Mouse (Mus musculus) lung, postnatal 25 days (tissue): ENCODE measurements around the gene Tmem234.
"Not testable (repeated sequence)": the region's sequence is repeated elsewhere in the genome, so short reads cannot be mapped to it uniquely, and the experiment has no call there.

Source experiments
- DNase-seq: peaks from one replicate; pipeline ENCODE4 v3.0.0; 2022; ENCODE audit warnings: low spot score

Gene Tmem234

DNA sequence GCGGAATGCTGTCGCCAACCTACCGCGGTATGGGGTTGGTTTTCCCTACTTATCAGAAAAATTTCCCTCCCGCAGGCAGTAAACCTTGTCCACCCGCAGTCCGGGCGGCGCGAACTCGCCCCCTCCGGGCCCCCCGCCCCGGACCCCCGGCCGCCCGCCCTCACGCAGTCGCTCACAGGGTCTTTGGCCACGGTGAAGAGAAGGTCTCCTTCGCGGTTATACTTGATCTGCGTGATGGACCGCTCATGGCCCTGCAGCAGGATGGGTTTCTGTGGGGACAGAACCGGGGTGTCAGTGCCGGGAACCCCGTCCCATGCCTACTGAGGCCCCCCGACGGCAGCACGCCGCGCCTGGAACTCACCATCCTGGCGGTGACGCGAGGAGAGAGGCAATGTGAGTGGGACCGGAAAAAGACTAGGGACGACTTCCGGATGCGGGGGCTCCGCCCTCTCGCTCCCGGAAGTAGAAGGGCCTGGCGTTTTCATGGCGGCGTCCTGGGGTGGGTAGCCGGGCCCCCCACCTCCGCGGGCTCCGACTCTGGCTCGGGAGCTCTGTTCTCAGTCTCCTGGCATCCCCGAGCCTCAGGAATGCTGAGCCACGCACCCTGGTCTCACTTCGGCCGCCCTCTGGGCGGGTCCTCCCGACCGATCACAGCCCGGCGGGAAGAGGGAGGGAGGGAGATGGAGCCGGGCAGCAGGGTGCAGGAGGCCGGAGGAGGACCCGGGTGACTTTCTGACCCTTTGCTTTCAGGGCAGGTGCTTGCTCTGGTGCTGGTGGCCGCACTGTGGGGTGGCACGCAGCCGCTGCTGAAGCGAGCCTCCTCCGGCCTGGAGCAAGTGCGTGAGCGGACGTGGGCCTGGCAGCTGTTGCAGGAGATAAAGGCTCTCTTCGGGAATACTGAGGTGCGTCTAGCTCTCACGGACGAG is at the start of gene Tmem234, which contains the start of gene Eif3i:
Gene Tmem234 (plus strand): TSS at position 436 of the 926 bp plus-strand sequence.
Gene Eif3i (minus strand): TSS at position 416 of the 926 bp plus-strand sequence.
- peak; percentile 85 for DNase-seq

DNA sequence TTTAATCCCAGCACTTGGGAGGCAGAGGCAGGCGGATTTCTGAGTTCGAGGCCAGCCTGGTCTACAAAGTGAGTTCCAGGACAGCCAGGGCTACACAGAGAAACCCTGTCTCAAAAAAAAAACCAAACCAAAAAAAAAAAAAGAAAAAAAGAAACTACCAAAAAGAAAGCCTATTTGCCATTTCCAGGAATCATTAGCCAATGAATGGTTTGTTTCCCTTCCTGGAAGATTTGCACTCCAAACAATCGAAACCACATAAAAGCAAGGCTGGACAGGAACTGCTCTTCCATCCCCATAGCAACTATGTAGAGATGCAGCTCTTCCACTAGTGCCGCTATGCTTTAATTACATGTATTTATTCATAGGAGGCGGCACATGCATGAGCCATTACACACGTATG is 46.0 kb upstream of the Tmem234 start:
- not testable (repeated sequence) for DNase-seq

DNA sequence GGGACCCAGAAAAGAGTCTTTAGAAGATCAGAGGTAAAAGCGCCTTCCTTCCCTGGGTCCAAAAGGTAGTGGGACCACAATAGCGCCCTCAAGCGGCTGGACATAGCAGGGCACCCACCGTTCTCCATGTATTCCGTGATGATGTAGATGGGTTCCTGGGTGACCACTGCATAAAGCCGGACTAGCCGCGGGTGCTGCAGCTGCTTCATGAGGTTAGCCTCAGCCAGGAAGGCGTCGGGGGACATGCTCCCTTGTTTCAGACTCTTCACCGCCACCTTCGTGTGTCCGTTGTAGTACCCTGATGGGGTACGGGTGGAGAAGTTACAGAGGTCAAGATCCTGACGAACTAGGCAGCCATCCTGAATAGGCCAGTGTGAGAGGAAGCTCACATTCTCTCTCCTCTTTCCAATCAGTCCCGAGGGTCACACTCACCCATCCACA is 45.0 kb upstream of the Tmem234 start:
- peak; percentile 52 for DNase-seq

DNA sequence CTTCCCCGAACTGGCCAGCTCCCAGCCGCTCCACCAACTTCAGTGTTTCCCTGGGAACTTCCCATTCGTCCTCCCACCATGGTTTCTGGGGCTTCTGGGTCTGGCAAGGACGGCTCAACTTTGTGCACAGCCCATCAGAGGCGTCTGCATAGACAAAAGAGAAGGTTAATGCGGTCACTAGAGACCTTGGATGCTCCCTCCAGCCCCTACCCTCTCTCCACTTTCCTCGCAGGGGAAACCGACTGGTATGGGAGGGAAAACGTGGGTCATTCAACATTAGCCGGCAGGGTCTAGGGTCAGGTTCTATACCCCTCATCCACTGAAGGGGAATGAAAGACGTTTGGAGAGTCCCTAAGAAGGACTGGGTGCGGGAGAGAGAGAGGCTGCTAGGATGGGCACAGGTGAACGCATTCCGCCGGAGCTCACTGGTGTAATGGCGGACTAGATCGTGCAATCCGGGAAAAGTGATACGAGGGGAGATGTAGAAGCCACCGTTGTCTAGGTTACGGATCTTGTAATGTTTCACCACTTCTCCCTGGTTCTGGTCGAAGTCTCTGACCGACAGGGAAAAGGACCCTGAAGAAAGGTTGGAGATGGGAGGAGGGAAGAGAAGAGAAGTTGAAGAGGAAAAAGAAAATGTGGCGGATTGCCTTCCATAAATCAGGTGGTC is 44.5 kb upstream of the Tmem234 start:
- DNase-seq: no peak

DNA sequence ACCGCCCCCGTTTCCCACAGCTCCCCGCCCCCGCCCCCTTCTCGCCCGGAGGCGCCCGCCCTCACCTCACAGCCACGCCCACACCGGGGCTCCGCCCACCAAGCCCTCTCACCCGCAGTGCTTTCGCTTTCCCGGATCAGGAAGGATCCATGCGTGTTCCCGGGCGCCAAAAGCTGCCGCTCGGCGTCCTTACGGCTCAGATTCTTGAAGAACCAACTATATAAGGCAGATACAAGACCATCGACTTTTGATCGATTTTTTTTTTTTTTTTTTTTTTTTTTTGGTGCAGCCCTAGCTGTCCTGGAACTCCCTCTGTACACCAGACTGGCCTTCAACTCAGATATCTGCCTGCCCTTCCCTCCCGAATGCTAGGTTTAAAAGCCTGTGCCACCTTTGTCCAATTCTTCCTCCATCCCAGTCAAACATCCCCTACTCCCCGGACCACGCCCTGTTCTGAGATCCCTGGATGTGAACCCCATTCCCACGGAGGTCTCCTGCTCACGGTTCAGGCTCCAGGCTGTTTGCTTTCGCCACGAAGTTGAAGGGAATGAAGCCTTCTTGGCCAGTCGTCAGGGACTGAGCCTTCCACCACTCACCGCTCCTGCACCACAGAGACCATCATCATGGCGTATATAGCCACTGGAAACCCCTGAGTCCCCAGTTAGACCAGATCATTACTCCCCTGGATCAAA is 43.8 kb upstream of the Tmem234 start:
- peak; percentile 91 for DNase-seq

DNA sequence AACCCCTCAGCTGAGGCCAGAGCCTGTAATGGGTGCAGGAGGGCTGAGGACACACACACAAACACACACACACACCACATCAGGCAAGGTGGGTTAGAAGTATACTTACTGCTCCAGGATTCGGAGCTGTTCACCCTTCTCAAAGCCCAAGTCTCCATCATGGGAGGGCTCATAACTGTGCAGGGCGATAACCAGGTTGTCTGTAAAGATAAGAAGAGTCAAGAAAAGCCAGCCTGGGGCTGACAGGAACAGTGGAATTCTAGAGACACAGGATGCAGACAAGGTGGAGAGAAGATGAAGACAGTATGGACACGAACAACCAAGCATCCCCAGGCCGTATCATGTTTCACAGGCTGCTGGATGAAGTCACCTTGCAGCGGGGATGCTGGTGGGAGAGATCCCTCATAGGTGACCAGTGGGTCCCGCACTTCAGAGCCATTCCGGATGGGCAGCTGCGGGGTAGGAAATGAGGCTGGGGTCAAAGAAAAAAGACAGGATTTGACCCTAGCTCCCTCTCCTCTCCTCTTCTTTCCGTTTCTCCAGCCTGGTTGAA is 43.1 kb upstream of the Tmem234 start:
- no peak for DNase-seq

DNA sequence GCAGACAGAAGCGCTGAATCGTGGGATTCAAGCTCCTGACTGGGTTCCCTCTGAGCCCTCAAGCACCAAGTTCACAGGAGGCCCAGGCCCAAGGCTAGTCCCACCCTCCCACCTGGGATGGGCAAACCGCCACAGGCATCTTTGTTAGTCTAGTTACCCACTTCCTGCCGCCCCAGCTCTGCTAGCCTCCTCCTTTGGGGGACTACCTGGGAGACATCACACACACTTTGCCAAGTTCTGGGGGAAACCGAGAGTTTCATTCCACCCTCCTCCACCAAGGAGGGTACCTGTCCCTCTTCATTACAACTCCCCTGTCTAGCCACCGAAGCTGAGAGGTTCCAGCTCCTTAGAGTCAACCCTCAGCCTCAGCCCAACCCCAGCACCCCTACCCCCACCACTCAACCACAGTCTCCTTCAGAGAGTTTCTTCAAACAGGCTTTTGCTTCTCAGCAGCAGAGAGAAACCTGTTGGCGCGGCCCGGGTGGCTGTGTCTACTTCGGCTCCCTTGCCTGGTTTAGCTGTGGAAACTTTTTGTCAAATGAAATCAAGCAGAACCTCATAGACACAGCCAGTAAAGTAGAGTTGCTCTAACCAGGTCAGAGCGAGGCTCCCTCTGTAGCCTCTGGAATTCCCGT is 42.0 kb upstream of the Tmem234 start:
- no peak for DNase-seq

DNA sequence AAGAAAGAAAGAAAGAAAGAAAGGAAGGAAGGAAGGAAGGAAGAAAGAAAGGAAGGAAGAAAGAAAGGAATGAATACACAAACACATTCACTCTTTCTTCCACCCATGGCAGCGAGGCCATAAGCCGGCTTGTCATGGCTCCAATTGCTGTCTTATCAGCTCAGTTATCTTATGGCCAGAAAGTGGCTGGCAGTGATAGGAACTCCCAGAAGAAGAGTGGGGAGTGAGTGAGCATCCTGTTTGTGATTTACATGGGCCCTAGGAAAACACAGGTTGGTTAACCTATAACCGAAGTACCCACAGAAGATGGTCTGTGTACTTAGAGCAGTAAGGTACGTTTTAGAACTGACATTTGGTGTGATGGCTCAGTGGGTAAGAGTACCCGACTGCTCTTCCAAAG is 39.3 kb upstream of the Tmem234 start:
- DNase-seq: no peak

DNA sequence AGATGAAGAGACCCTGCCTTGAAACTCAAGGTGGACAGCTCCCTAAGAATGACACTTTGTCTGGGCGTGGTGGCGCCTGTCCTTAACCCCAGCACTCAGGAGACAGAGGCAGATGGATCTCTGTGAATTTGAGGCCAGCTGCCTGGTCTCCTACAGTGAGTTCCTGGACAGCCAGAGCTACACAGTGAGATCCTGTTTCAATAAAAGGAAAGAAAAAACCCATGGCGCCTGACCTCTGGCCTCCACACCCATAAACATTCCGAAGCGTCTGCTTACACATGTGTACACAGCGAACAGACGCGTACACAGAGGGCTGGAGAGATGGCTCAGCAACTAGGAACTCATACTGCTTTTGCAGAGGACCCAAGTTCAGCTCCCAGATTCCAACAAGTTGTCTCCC is 36.8 kb upstream of the Tmem234 start:
- DNase-seq: no peak

DNA sequence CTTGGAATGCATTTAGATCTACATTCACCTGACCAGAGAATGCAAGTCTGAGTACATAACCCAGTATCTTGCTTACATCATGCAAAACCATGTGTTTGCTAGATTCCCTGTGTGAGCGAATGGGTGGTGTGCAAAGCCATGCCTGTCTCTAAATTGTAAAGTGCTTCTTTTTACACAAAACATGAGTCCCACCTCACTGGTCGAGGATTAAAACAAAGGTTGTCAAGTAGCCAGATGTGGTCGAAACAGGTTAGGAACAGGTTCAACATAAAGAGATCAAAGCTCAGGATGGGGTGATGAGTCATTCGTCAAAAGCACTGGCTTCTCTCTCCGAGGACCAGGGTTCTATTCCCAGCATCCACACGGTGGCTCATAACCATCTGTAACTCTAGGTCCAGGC is 35.3 kb upstream of the Tmem234 start:
- no peak for DNase-seq

DNA sequence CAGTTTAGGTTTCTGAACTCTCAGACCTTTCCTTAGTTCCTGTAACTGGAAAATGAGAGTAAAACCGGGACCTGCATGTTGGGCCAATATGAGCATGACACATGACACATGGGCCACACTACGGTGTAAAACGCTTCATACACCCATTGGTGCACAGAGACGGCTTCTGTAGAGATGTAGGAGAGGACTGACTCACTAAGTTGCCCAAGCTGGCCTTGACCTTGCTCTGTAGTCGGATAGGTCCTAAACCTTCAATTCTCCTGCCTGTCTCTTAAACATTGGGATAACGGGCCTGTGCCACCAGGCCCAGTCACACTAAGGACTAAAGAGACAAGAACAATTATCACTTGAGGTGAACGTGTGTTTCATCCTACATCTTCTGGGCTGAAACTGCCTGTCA is 32.1 kb upstream of the Tmem234 start:
- DNase-seq: no peak

DNA sequence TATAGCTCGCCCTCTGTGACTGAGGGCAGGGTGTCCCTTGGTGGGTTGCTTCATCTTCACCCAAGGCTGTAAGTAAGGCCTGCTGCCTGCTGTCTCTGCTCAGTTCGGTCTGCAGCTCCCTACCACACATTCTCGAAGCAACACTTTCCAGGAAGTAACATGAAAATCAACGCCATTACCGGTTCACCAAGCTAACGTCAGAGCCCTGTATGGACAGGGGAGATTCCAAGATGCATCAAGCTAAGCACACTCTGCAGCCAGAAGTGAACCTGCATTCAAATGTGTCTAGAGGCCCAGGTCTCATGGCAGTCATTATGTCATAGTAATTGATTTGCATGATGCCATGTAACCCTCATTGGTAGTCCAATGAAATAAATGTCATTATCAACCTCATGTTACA is 30.4 kb upstream of the Tmem234 start:
- DNase-seq: no peak

DNA sequence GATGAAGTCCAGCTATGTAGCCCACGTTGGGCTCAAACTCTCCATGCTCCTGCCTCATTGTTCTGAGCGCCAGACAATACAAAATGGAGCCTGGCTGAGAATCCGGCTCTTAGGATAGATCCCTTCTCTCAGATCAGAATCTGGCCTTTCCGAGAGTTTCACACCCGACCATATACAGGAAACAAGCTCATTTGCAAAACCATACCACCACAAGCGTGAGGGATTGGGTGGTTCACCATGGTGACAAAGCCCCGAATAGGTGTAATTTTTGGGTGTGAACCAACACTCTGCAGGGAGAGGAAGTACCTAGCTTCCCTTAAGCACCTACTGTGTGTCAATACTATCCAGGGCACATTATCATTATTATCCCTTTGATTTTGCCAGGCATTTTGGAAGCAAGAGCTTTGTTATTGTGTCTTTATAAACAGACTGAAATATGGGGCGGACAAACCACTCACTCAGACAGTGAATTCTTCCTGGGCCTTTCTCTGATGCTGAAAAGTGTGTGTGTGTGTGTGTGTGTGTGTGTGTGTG is 28.9 kb upstream of the Tmem234 start:
- peak; percentile 10 for DNase-seq

DNA sequence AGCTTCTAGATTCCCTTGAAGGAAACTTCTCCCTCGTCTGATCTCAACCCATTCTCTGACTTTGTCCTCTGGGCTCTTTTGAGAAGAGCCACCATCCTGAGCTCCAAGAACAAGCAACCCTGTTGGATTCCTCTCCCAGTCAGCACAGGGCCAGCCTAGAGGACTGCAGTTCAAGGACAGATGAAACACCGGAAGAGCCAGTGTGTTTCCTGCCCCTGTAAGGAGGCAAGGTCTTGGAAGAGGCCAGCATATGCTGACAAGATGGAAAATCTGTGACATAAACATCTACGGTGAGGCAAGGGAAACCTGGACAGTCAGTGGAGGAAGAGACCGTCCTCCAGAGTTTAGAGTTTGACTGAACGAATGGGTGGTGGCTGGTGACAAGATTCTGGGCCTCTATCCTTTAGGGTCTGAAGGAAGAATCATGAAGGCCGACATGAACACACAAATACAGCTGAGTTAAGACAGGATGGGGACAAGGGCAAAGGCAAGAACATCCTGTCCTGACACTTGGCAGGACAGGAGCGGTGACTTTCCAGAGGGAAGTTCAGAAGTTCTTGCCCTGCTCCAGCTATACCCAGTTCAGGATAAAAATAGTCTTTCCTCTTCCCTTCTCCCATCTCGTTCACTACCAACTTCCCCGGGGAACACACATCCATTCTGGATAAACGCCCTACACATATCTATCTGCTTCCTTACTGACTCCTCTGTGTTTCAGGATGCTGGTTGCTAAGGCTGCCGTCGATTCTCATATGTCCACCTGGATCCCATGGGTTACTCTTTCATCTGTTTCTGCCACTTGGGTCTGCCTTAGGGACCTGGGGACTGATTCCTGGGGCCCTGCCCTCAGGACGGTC is 28.0 kb upstream of the Tmem234 start:
- DNase-seq: peak; percentile 40

DNA sequence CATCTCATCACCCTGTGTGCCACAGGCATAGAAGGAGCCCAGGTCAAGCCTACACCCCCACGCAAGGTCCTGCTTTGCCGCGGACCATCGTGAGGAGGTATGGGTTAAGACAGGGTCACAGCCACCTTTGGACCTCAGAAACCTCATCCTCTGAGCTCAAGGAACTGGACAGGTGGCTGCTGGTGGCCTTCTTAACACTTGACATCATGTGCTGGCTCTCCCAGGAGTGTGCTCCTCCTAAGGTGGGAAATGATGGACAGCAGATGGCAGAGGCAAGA is 27.4 kb upstream of the Tmem234 start:
- DNase-seq: no peak

DNA sequence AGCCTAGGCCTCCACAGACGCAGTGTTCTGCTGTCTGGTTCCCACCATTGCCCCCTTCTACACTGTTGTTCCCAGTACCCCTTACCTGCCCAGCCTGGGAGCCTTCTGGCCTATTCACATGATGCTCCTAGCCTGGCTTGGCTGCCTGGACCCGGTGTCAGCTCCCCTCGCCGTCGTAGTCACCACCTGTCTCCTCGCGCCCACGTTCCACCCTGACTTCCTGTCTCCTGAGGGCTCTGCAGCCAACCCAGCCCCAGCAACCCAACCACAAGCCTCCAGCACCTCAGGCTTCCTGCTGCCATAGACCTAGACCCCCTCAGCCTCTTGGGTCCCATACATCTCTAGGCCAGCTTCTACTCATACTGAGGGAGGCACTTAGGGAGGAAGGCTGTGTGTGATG is 27.0 kb upstream of the Tmem234 start, which contains the start of gene Lck:
Gene Lck (minus strand): TSS at position 212 of the 400 bp plus-strand sequence.
- DNase-seq: peak; percentile 10

DNA sequence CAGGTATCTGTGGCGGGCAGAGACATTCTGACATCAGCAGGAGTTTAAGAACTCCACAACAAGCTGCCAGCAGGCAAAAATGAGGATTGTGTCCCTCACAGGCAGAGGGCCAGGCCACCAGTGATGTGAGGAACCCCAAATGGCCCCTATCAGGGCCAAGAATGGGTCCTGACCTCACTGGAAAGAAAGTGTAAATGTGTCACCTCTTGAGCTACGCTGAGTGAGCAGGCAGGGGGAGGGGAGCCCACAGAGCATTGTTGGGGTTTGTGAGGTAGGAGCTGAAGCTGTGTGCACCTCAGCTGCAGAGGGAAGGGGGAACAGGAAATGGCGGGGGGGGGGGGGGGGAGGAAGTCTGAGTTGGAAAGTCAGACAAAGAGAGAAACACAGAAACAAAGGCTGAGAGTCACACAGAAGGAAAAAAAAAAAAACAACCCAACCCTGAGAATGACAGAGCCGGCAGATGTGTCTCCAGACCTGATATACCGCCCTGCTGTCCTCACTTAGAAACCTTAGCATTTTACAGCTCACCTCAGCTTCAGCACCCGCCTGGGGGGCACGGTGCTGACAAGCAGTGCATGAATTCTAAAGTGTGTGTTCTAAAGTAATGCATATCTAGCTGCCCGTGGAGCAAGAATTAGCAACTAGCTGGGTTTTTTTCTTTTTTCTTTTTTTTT is 25.2 kb upstream of the Tmem234 start:
- DNase-seq: peak; percentile 57

DNA sequence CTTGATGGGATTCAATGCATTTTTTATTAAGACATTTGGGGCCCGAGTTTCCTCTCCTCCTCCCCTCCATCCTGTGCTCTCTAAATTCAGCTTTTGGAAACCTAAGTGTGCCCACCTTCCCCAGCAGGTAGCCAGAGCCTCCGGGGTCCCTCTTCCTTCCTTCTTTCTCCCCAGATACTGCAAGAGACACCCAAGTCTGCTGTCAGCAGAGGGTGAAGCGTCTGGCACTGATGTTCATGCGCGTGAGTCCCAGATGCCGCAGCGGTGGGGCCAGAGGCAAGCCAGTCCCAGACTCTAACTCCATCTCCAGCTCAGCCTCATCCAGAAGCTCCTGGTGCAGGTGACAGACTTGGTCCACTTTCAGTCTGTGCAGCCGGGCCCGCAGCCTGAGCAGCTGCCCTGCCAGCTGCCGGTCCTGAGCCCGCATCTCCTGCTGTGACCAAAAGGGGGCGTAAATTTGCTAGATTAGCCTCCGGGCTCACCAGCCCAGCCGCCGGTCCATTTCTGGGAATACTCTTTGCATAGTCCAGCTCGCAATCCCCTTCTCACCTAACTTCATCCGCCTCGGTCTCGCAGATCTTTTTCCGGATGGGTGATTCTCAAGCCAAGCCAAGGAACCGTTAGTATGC is 23.5 kb upstream of the Tmem234 start:
- DNase-seq: peak; percentile 80

DNA sequence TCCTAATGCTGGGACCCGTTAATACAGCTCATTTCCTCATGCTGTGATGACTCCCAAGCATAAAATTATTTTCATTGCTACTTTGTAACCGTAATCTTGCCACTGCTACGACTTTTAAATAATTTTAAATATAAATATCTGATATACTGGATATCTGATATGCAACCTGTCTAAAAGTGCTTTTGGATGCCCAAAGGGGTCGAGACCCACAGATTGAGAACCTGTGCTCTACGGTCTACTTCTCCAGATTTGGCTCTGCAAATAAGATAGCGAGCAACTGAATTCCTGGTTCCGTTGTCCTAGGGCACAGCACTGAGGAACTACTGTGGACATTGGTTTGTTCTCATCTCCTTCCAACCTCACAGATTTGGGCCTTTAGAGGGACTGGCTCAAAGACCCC is 22.8 kb upstream of the Tmem234 start:
- DNase-seq: no peak

DNA sequence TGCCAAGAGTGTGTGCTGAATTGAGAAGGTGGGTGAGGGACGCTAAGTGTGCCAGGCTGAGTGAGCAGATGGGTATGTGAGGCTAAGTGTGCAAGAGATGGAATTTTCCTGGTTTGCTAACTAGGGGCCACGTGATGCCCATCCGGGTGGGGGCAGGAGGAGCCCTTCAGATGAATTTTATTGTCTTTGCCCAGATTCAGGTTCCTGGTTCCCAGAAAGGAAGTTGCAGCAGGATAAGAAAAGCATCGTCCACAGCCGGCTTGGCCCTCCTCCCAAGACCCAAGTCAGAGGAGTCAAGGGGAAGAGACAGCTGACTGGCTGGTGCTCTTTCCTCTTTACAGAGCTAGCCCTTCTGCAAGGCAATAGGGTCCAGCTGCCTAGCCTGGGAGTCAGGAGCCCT is 22.0 kb upstream of the Tmem234 start, which contains the start of gene Fam167b:
Gene Fam167b (minus strand): TSS at position 84 of the 400 bp plus-strand sequence.
- DNase-seq: peak; percentile 41
